20 mouse cellular contexts compared by ENCODE assay signal in the genomic region with DNA sequence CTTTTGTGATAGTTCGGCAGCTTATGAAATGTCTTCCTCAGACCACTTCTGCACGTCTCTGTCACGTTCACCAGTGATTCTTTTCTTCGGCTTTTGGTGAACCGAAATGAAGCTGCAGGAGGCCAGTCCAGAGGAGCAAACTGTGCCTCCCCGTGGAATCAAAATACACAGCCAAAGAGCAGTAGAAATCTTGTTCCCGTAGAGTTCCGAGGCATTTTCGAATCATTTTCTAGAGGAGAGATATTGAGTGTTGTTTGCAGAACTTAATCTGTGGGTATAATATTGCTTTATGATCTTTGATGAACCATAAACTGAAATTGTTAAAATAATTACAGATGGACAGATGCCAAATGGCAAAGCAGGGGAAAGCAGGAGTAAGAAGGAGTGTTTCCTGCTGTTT. TPM values are rescaled to one million over a fixed set of nuclear protein-coding genes. Genes with fewer than 3 reads are reported as not detected.
A peak's percentile ranks its signal among the peaks of the same experiment; 100 is the strongest.
DNase-seq lines count a peak whose midpoint lies in the region; ATAC-seq and TF ChIP-seq lines count a peak whose summit lies in the region.
"Had no signal": no experiment of that assay in that cellular context is flagged by ENCODE, and none has a peak within 500 bp of the region (broad histone marks: within the 10 kb centered on the region; RNA-seq: fewer than 3 reads in every experiment).

No protein-coding gene starts in this region.

- DNase-seq in lung, embryonic 14.5 days, result peak; percentile 57
- DNase-seq in lung, postnatal 14 days, result no peak
- peak; percentile 24 for DNase-seq in lung, postnatal 10 days
- DNase-seq in lung, postnatal 25 days (ENCODE audit: low spot score), result no peak
- DNase-seq in cerebellum, postnatal 10 days, result peak; percentile 15 to 22
- DNase-seq in left cerebral cortex, postnatal 10 days (ENCODE audit: extremely low spot score in 1 of 2, low spot score in 2 of 2), result no peak
- DNase-seq in right cerebral cortex, postnatal 25 days, result no peak
- DNase-seq: adrenal gland, postnatal 10 days; embryo, embryonic 11 days; gastrocnemius, adult 2 months; gastrocnemius, postnatal 25 days; heart, adult 11 months; heart, postnatal 36 days had no signal

- H3K4me3 ChIP-seq in lung, embryonic 14.5 days (ENCODE audit: low read depth, low read length), result no peak overlapping the region
- H3K4me3 ChIP-seq: embryonic facial prominence, embryonic 15.5 days; erythroblast, embryonic 14.5 days; forebrain, embryonic 10.5 days; gastrocnemius, adult 2 months; heart, embryonic 13.5 days; hindbrain, embryonic 15.5 days had no signal

- no peaks in the 10 kb centered on the region for H3K27me3 ChIP-seq in lung, embryonic 14.5 days (ENCODE audit: insufficient read depth, low read length)
- H3K27me3 ChIP-seq: embryonic facial prominence, embryonic 15.5 days; heart, embryonic 13.5 days; hindbrain, embryonic 15.5 days had no signal

- H3K9me3 ChIP-seq in lung, embryonic 14.5 days (ENCODE audit: low read depth, low read length), result 0 out of 2 replicates have a peak, but pooled peaks cover 5% of the 10 kb centered on the region
- H3K9me3 ChIP-seq: embryonic facial prominence, embryonic 15.5 days; heart, embryonic 13.5 days; hindbrain, embryonic 15.5 days had no signal

- TF ChIP-seq CTCF in lung, embryonic 14.5 days (IDR thresholded peaks at IDR 0.05; ENCODE audit: low read depth), result no peak

- H3K36me3 ChIP-seq in lung, embryonic 14.5 days (ENCODE audit: insufficient read depth), result no peaks in the 10 kb centered on the region
- H3K36me3 ChIP-seq: embryonic facial prominence, embryonic 15.5 days; forebrain, embryonic 10.5 days; heart, embryonic 13.5 days; hindbrain, embryonic 15.5 days had no signal

- H3K27ac ChIP-seq in lung, embryonic 14.5 days (ENCODE audit: low read depth), result peak overlapping the region; percentile 61
- H3K27ac ChIP-seq: embryonic facial prominence, embryonic 15.5 days; forebrain, embryonic 10.5 days; gastrocnemius, adult 2 months; heart, embryonic 13.5 days; hindbrain, embryonic 15.5 days had no signal

- H3K4me2 ChIP-seq in lung, embryonic 14.5 days, result no peak overlapping the region
- H3K4me2 ChIP-seq: embryonic facial prominence, embryonic 15.5 days; heart, embryonic 13.5 days; hindbrain, embryonic 15.5 days had no signal

- no peaks in the 10 kb centered on the region for H3K4me1 ChIP-seq in lung, embryonic 14.5 days (ENCODE audit: insufficient read depth)
- H3K4me1 ChIP-seq: embryonic facial prominence, embryonic 15.5 days; forebrain, embryonic 10.5 days; heart, embryonic 13.5 days; hindbrain, embryonic 15.5 days had no signal

- ATAC-seq in lung, embryonic 14.5 days (ENCODE audit: insufficient read depth), result no peak
- ATAC-seq: forebrain, embryonic 14.5 days; inflammation-experienced regulatory T-cells, adult 6 months had no signal

- intact Hi-C loops in left cerebral cortex, postnatal 10 days (cut with DNase I), result no loop called here

- 67% methylated on average over 9 of the region's 9 CpGs for WGBS in lung, embryonic 14.5 days

- H3K9ac ChIP-seq in lung, embryonic 14.5 days, result no peak overlapping the region
- H3K9ac ChIP-seq: embryonic facial prominence, embryonic 15.5 days; heart, embryonic 13.5 days; hindbrain, embryonic 15.5 days had no signal

RNA-seq across cellular contexts. Expression of a gene that starts 52.4 kb away (rescaled TPM):
- polyA plus RNA-seq in lung, embryonic 14.5 days (2014; fragmentation: Nextera tagmentation; extraction: Ambion mirVana), result 56.1 and 60.0 TPM in 2 replicates
- total RNA-seq in left cerebral cortex, postnatal 10 days (2021), result 100 to 1,000 TPM; 112 to 114 TPM

Comparison
In these comparisons a context has a peak if more than half of its experiments do, and no peak if none do; other contexts are left out.
1. DNase-seq: peak in lung, embryonic 14.5 days (single experiment), lung, postnatal 10 days (single experiment) and cerebellum, postnatal 10 days (2 of 2); none in lung, postnatal 14 days (single experiment), lung, postnatal 25 days (single experiment), left cerebral cortex, postnatal 10 days (0 of 2) and right cerebral cortex, postnatal 25 days (single experiment).